Mouse (Mus musculus): ENCODE data around the gene Evi2a.

Gene Evi2a

GRCm38 (mm10) chr11:79530333-79530761 lies at the start of gene Evi2a, which contains the start of gene Evi2:
TSS of gene Evi2a (minus strand) at chr11:79530609.
TSS of gene Evi2 (minus strand) at chr11:79530589.
- peak; percentile 64 for DNase-seq (ENCODE audit: extremely low read depth, insufficient read length, low spot score)

GRCm38 (mm10) chr11:79577741-79578140 lies 47.3 kb upstream of the Evi2a start:
- no peak for DNase-seq (ENCODE audit: extremely low read depth, insufficient read length, low spot score)

GRCm38 (mm10) chr11:79575383-79576073 lies 45.1 kb upstream of the Evi2a start:
- DNase-seq (ENCODE audit: extremely low read depth, insufficient read length, low spot score) = no peak

- DNase-seq (ENCODE audit: extremely low read depth, insufficient read length, low spot score) = no peak
Observed at GRCm38 (mm10) chr11:79573836-79574235, 43.4 kb upstream of the Evi2a start.

GRCm38 (mm10) chr11:79570319-79570718 lies 39.9 kb upstream of the Evi2a start:
- DNase-seq (ENCODE audit: extremely low read depth, insufficient read length, low spot score) = no peak

- DNase-seq (ENCODE audit: extremely low read depth, insufficient read length, low spot score) = no peak
Observed at GRCm38 (mm10) chr11:79568197-79568911, 37.9 kb upstream of the Evi2a start.

- DNase-seq (ENCODE audit: extremely low read depth, insufficient read length, low spot score) = no peak
Observed at GRCm38 (mm10) chr11:79566947-79567346, 36.5 kb upstream of the Evi2a start.

GRCm38 (mm10) chr11:79563493-79563892 lies 33.1 kb upstream of the Evi2a start:
- no peak for DNase-seq (ENCODE audit: extremely low read depth, insufficient read length, low spot score)

GRCm38 (mm10) chr11:79560536-79560935 lies 30.1 kb upstream of the Evi2a start:
- DNase-seq (ENCODE audit: extremely low read depth, insufficient read length, low spot score) = no peak

GRCm38 (mm10) chr11:79552622-79553021 lies 22.2 kb upstream of the Evi2a start:
- DNase-seq (ENCODE audit: extremely low read depth, insufficient read length, low spot score) = no peak

GRCm38 (mm10) chr11:79536293-79536692 lies 5.9 kb upstream of the Evi2a start:
- no peak for DNase-seq (ENCODE audit: extremely low read depth, insufficient read length, low spot score)

GRCm38 (mm10) chr11:79535554-79535953 lies 5.1 kb upstream of the Evi2a start:
- DNase-seq (ENCODE audit: extremely low read depth, insufficient read length, low spot score) = no peak

- DNase-seq (ENCODE audit: extremely low read depth, insufficient read length, low spot score) = peak; percentile 76
Observed at GRCm38 (mm10) chr11:79533950-79534690, 3.7 kb upstream of the Evi2a start.

GRCm38 (mm10) chr11:79533311-79533710 lies 2.9 kb upstream of the Evi2a start:
- DNase-seq (ENCODE audit: extremely low read depth, insufficient read length, low spot score) = peak; percentile 15

- DNase-seq (ENCODE audit: extremely low read depth, insufficient read length, low spot score) = no peak
Observed at GRCm38 (mm10) chr11:79531485-79531884, 1.1 kb upstream of the Evi2a start.

- DNase-seq (ENCODE audit: extremely low read depth, insufficient read length, low spot score) = no peak
Observed at GRCm38 (mm10) chr11:79530774-79531173, 365 bp upstream of the Evi2a start.

GRCm38 (mm10) chr11:79529736-79530135 lies 673 bp downstream of the Evi2a start:
- DNase-seq (ENCODE audit: extremely low read depth, insufficient read length, low spot score) = no peak

- no peak for DNase-seq (ENCODE audit: extremely low read depth, insufficient read length, low spot score)
Observed at GRCm38 (mm10) chr11:79529226-79529625, 1.2 kb downstream of the Evi2a start.

GRCm38 (mm10) chr11:79528601-79529000 lies 1.8 kb downstream of the Evi2a start:
- DNase-seq (ENCODE audit: extremely low read depth, insufficient read length, low spot score) = no peak

- no peak for DNase-seq (ENCODE audit: extremely low read depth, insufficient read length, low spot score)
Observed at GRCm38 (mm10) chr11:79527739-79528384, 2.5 kb downstream of the Evi2a start.
